Mouse (Mus musculus): Measurements from ENCODE around the gene Pcdh15.
A peak's percentile ranks its signal among the peaks of the same experiment; 100 is the strongest.

The Pcdh15 gene

GRCm38 (mm10) chr10:73812311-73812710 is 713.2 kb downstream of the Pcdh15 start:
- no peak for DNase-seq (ENCODE audit: extremely low spot score)

GRCm38 (mm10) chr10:73821657-73822583 is 722.8 kb downstream of the Pcdh15 start:
- peak; percentile 5 for DNase-seq (ENCODE audit: extremely low spot score)

- peak; percentile 1 for DNase-seq (ENCODE audit: extremely low spot score)
Observed at GRCm38 (mm10) chr10:73823214-73823613, 724.1 kb downstream of the Pcdh15 start.

- DNase-seq (ENCODE audit: extremely low spot score): peak; percentile 0
Observed at GRCm38 (mm10) chr10:73826354-73826753, 727.2 kb downstream of the Pcdh15 start.

GRCm38 (mm10) chr10:73828781-73829180 is 729.6 kb downstream of the Pcdh15 start:
- no peak for DNase-seq (ENCODE audit: extremely low spot score)

- no peak for DNase-seq (ENCODE audit: extremely low spot score)
Observed at GRCm38 (mm10) chr10:73844998-73845397, 745.9 kb downstream of the Pcdh15 start.

GRCm38 (mm10) chr10:73862181-73862580 is 763.0 kb downstream of the Pcdh15 start:
- no peak for DNase-seq (ENCODE audit: extremely low spot score)

GRCm38 (mm10) chr10:73878055-73878728 is 779.0 kb downstream of the Pcdh15 start:
- DNase-seq (ENCODE audit: extremely low spot score): no peak

- no peak for DNase-seq (ENCODE audit: extremely low spot score)
Observed at GRCm38 (mm10) chr10:73878729-73879067, 779.6 kb downstream of the Pcdh15 start.

- no peak for DNase-seq (ENCODE audit: extremely low spot score)
Observed at GRCm38 (mm10) chr10:73887771-73888170, 788.6 kb downstream of the Pcdh15 start.

- DNase-seq (ENCODE audit: extremely low spot score): no peak
Observed at GRCm38 (mm10) chr10:73892251-73892650, 793.1 kb downstream of the Pcdh15 start.

GRCm38 (mm10) chr10:73896086-73896607 is 797.0 kb downstream of the Pcdh15 start:
- no peak for DNase-seq (ENCODE audit: extremely low spot score)

GRCm38 (mm10) chr10:73899165-73899564 is 800.0 kb downstream of the Pcdh15 start:
- DNase-seq (ENCODE audit: extremely low spot score): no peak

- no peak for DNase-seq (ENCODE audit: extremely low spot score)
Observed at GRCm38 (mm10) chr10:73907626-73908025, 808.5 kb downstream of the Pcdh15 start.

GRCm38 (mm10) chr10:73908568-73908967 is 809.4 kb downstream of the Pcdh15 start:
- DNase-seq (ENCODE audit: extremely low spot score): no peak

GRCm38 (mm10) chr10:73915170-73915569 is 816.0 kb downstream of the Pcdh15 start:
- no peak for DNase-seq (ENCODE audit: extremely low spot score)

GRCm38 (mm10) chr10:73921579-73921978 is 822.4 kb downstream of the Pcdh15 start:
- peak; percentile 2 for DNase-seq (ENCODE audit: extremely low spot score)

GRCm38 (mm10) chr10:73928672-73929071 is 829.5 kb downstream of the Pcdh15 start:
- no peak for DNase-seq (ENCODE audit: extremely low spot score)

GRCm38 (mm10) chr10:73929718-73930117 is 830.6 kb downstream of the Pcdh15 start:
- no peak for DNase-seq (ENCODE audit: extremely low spot score)

- DNase-seq (ENCODE audit: extremely low spot score): no peak
Observed at GRCm38 (mm10) chr10:73931185-73931584, 832.0 kb downstream of the Pcdh15 start.

- DNase-seq (ENCODE audit: extremely low spot score): no peak
Observed at GRCm38 (mm10) chr10:73931996-73932679, 833.0 kb downstream of the Pcdh15 start.

GRCm38 (mm10) chr10:73936121-73936520 is 837.0 kb downstream of the Pcdh15 start:
- DNase-seq (ENCODE audit: extremely low spot score): no peak
